Mouse (Mus musculus) intestine, embryonic 15.5 days (tissue): ENCODE data around the gene Mau2. TPM values are rescaled to one million over a fixed set of nuclear protein-coding genes. Genes with fewer than 3 reads are reported as not detected.
A peak's percentile ranks its signal among the peaks of the same experiment; 100 is the strongest.
"Not testable (repeated sequence)": the region's sequence is repeated elsewhere in the genome, so short reads cannot be mapped to it uniquely, and the experiment has no call there.

Source experiments
- ATAC-seq: fragments of 200-750 bp; cut with Nextera tagmentation; 2 replicates; pipeline ENCODE4 v1.8.0; 2017; ENCODE audit warnings: moderate TSS enrichment, moderate library complexity
- H3K27ac ChIP-seq: fragments of 300-500 bp; sonication (generic); 2 replicates; pipeline ENCODE4 v1.5.1; 2015; ENCODE audit warnings: mild to moderate bottlenecking, inconsistent platforms
- H3K27me3 ChIP-seq: fragments of 300-500 bp; sonication (generic); replicated peaks from 2 replicates; pipeline ENCODE4 v1.6.1; 2015; ENCODE audit warnings: inconsistent platforms
- H3K36me3 ChIP-seq: fragments of 300-500 bp; sonication (generic); 2 replicates; pipeline ENCODE4 v1.6.1; 2015; ENCODE audit warnings: inconsistent platforms
- H3K4me1 ChIP-seq: fragments of 300-500 bp; sonication (generic); replicated peaks from 2 replicates; pipeline ENCODE4 v1.6.1; 2015; ENCODE audit warnings: inconsistent platforms
- H3K4me2 ChIP-seq: fragments of 300-500 bp; sonication (generic); replicated peaks from 2 replicates; pipeline ENCODE4 v1.6.1; 2015; ENCODE audit warnings: mild to moderate bottlenecking, inconsistent platforms
- H3K4me3 ChIP-seq: fragments of 300-500 bp; sonication (generic); replicated peaks from 2 replicates; pipeline ENCODE4 v1.5.1; 2015; ENCODE audit warnings: inconsistent platforms
- H3K9ac ChIP-seq: fragments of 300-500 bp; sonication (generic); 2 replicates; pipeline ENCODE4 v1.6.1; 2015; ENCODE audit warnings: inconsistent platforms
- H3K9me3 ChIP-seq: fragments of 300-500 bp; sonication (generic); 2 replicates; pipeline ENCODE4 v1.6.1; 2016; ENCODE audit warnings: inconsistent platforms
- WGBS: fragments of 180-500 bp; shearing (Covaris S2); methylation state at CpG from one replicate; pipeline ENCODE4 v1.1.7; 2015; 5-methylcytosine and 5-hydroxymethylcytosine counted together
- polyA plus RNA-seq: library from polyadenylated mRNA; unstranded; fragments of >200 nt; fragmentation: Nextera tagmentation; extraction: Ambion mirVana; gene quantifications from 2 replicates; pipeline ENCODE4 v1.2.1, GENCODE M21; 2015

Mau2 gene
- polyA plus RNA-seq, 1 experiment from 2014 or later = 43.1 TPM

DNA sequence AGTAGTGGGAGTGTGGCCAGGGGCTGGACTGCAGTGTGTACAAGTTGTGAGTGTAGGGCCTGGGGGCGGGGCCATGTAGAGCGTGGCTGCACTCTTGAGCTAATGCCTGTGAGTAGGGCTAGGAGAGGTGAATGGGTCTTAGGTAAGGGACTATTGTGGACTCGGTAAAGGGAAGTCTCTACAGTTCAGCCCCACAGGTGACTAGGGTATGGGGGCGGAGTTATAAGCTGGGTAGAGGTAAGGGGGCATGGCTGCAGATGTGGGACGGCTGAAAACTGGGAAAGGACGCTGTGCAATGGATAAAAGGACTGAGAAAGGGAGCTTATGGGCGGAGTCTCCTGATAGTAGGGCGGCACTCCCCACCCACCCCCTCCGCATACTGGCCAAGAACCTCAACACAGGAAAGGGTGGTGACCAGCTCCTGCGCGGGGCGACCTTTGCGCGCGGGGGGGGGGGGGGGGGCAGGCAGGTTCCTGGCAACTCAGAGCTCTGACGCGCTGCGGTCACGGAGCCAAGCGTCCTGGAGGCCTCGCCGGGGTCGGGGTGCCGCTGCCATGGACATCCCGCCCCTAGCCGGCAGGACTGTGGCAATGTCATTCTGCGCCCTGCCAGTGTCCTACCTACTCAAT is 30.0 kb upstream of the Mau2 start, which contains the start of gene Tm6sf2:
TSS of gene Tm6sf2 (plus strand) at position 484 of the 629 bp plus-strand sequence.
- Histone ChIP-seq H3K9me3 (no peaks in the 10 kb centered on the region), H3K4me2 (peak within 1 kb of the TSS; percentile 55), H3K4me1 (peaks cover 4% of the 10 kb centered on the region), H3K27me3 (no peaks in the 10 kb centered on the region), H3K9ac (peak within 1 kb of the TSS; percentile 21; the same call in 1 of the 2 replicates), H3K4me3 (peak within 1 kb of the TSS; percentile 21), H3K36me3 (peaks cover 13% of the 10 kb centered on the region), H3K27ac (peak within 1 kb of the TSS; percentile 57)
- WGBS = 11% methylated on average over 21 of the region's 27 CpGs
- peak; percentile 89 for ATAC-seq

DNA sequence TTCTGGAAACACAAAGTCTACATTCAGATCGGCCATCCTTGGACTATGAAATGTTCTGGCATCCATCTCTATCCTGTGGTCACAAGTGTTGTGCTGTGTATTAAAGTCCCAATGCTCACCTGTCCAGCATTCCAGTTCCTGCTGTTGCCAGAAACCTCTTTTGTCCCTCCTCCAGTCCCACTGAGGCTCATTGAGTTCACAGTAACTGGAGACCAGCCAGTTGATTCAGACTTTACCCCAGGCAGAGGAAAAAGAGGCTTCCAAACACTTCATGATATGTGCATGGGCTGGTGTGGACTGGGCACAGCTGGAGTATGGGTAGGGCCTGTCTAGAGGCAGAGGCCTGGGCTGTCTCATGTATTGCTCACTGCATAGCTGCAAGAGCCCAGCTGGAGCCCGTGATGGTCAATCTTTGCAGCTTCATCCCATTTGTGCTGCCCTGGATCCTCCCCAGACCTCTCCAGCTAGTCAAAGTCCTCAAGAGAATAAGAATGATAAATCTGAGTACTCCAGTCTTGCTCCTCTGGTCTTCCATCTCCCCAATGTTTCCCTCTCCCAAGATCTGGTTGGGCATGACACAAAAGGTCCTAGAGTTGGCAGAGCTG is 29.4 kb upstream of the Mau2 start:
- 75% methylated on average over 2 of the region's 2 CpGs for WGBS
- ATAC-seq = peak; percentile 26
- Histone ChIP-seq H3K4me1 (peaks cover 4% of the 10 kb centered on the region), H3K9ac (no peak overlapping the region), H3K36me3 (peaks cover 13% of the 10 kb centered on the region), H3K4me2 (peak overlapping the region; percentile 55), H3K9me3 (no peaks in the 10 kb centered on the region), H3K27me3 (no peaks in the 10 kb centered on the region), H3K4me3 (peak overlapping the region; percentile 21; the same call in 1 of the 2 replicates), H3K27ac (peak overlapping the region; percentile 27; the same call in 1 of the 2 replicates)

DNA sequence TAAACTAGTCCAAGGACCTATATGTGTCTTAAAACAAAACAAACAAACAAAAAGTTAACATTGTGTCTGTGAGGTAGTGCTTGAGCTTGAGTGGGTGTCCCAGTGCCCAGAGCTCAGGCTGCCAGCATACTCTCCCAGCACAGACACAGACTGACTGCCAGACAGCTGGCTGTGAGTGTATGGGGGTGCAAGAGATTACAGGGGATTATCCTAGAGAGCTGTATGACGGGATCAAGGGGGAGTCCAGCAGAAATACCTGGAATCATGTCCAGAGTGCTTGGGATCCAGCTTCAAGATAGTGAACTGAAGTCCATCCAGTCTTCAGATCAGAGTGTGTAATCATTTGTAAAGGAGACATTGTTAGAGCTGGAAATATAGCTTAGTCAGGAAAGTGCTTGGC is 15.2 kb upstream of the Mau2 start:
- H3K9me3 ChIP-seq = no peaks in the 10 kb centered on the region
- whole genome bisulfite sequencing = 90% methylated on average over 1 of the region's 1 CpGs
- H3K27ac ChIP-seq = no peak overlapping the region
- H3K36me3 ChIP-seq = peaks cover 44% of the 10 kb centered on the region
- H3K4me3 ChIP-seq = no peak overlapping the region
- no peak overlapping the region for H3K9ac ChIP-seq
- no peaks in the 10 kb centered on the region for H3K4me1 ChIP-seq
- ATAC-seq = no peak
- H3K4me2 ChIP-seq = no peak overlapping the region
- H3K27me3 ChIP-seq = no peaks in the 10 kb centered on the region

DNA sequence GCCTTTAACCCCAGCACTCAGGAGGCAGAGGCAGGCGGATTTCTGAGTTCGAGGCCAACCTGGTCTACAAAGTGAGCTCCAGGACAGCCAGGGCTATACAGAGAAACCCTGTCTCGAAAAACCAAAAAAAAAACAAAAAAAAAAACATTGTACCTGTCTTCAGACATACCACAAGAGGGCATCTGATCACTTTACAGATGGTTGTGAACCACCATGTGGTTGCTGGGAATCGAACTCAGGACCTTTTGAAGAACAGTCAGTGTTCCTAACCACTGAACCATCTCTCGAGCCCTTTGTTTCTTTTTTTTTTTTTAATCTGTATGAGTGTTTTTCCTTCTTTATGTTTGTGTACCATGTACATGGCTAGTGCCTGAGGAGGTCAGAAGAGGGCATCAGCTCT is 7.9 kb upstream of the Mau2 start:
- H3K27me3 ChIP-seq, H3K4me3 ChIP-seq, H3K9me3 ChIP-seq, H3K4me1 ChIP-seq, ATAC-seq, H3K27ac ChIP-seq, H3K4me2 ChIP-seq, H3K9ac ChIP-seq: not testable (repeated sequence)
- 87% methylated on average over 5 of the region's 5 CpGs for WGBS
- peaks cover 26% of the 10 kb centered on the region; the same call in 1 of the 2 replicates for H3K36me3 ChIP-seq

DNA sequence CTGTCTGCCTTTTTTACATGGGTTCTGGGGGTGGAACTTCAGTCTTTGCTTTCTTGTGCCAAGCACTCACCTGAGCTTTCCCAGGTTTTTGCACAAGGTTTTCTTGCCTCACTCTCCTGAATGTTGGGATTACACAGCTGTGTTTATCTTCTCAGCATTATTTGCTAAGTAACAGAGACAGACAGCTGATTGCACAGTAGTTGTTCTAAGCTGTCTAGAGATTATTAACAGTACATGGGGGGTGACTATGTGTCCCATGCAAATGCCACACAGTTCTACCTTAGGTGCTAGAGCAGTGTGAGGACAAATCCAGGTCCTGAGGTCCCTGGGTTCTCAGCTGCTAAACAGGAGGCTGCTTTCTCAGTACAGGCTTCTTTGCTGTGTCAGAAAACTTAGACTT is 7.1 kb upstream of the Mau2 start:
- ATAC-seq = no peak
- H3K4me1 ChIP-seq = no peaks in the 10 kb centered on the region
- H3K9ac ChIP-seq = no peak overlapping the region
- H3K36me3 ChIP-seq = peaks cover 21% of the 10 kb centered on the region; the same call in 1 of the 2 replicates
- no peak overlapping the region for H3K4me2 ChIP-seq
- H3K27ac ChIP-seq = no peak overlapping the region
- no peaks in the 10 kb centered on the region for H3K27me3 ChIP-seq
- H3K4me3 ChIP-seq = no peak overlapping the region
- no peaks in the 10 kb centered on the region for H3K9me3 ChIP-seq

DNA sequence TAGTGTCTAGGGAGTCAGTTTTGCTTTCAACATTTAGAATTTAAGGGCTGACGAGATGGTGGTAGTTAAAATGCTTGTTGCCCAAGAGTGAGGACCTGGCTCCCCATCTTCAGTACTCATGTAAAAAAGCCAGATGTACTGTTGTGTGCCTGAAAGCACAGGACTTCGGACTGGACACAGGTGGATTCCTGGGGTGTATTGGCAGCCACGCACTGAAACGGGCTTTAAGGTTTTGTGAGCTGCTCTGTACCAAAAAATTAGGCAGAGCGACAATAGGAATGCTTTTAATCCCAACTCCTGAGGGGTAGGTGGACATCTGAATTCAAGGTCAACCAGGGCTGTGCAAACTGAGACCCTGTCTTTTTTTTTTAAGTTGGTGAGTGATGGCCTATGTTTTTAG is 1.5 kb upstream of the Mau2 start:
- H3K9me3 ChIP-seq = no peaks in the 10 kb centered on the region
- peak overlapping the region; percentile 97; the same call in 1 of the 2 replicates for H3K9ac ChIP-seq
- peak overlapping the region; percentile 98 for H3K4me3 ChIP-seq
- H3K27ac ChIP-seq = no peak overlapping the region
- no peaks in the 10 kb centered on the region for H3K36me3 ChIP-seq
- H3K4me1 ChIP-seq = peaks cover 21% of the 10 kb centered on the region
- H3K27me3 ChIP-seq = no peaks in the 10 kb centered on the region
- H3K4me2 ChIP-seq = peak overlapping the region; percentile 93
- ATAC-seq = no peak
- WGBS = 90% methylated on average over 5 of the region's 5 CpGs

DNA sequence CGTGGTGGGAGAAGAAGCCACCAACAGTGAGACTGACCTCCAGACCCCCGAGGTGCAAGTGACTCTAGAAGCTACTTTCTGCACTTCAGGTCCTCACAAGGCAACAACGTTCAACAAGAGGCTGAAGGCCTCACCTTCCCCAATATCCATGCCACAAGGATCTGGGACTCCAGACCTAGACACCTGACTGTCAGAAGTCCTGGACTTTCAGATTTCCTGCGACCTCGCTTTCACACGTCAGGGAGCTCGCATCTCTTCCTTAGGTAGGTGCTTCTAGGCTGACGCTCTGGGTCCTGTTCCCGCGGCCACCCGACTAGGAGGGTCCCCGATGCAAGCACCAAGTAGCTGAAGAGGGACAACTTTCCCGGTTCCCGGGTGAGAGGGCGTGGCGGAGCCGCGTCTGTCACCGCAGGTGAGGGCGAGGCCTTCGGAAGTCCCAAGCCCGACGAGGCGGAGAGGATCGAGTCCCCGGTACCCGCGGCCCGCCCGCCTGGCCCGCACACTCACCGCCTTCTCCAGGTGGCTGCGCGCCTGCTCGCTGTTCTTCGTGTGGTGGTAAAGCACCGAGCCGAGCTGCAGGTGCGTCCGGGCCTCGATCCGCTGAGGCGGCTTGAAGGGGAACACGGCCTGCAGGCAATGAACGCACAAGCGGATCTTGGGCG is 518 bp downstream of the Mau2 start:
- under 1% methylated on average over 47 of the region's 47 CpGs for WGBS
- peak overlapping the region; percentile 97 for H3K9ac ChIP-seq
- peak overlapping the region; percentile 79 for H3K4me2 ChIP-seq
- peaks cover 21% of the 10 kb centered on the region for H3K4me1 ChIP-seq
- H3K4me3 ChIP-seq = peak overlapping the region; percentile 98
- H3K27ac ChIP-seq = no peak overlapping the region
- ATAC-seq = peak; percentile 67
- H3K9me3 ChIP-seq = no peaks in the 10 kb centered on the region
- H3K27me3 ChIP-seq = no peaks in the 10 kb centered on the region
- H3K36me3 ChIP-seq = no peaks in the 10 kb centered on the region

DNA sequence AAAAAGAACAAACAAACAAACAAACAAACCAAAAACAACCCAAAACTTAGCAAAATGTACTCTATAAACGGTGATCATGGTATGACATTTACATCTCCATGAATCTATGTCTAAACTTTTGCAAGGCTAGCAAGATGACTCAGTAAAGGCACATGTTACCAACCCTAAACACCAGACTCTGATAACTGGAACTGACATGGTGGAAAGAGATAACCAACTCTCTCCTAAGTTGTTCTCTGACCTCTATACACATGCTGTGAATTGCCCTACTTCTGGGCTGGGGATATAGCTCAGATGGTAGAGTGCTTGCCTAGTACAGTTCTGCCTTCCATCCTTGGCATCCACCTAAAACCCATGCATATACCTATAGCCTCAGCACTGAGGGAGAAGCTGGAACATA is 4.5 kb downstream of the Mau2 start:
- WGBS = 93% methylated on average over 1 of the region's 1 CpGs
- Histone ChIP-seq H3K36me3 (0 out of 2 replicates have a peak, but pooled peaks cover 2% of the 10 kb centered on the region), H3K4me1 (peaks cover 10% of the 10 kb centered on the region), H3K9ac (no peak overlapping the region), H3K4me3 (no peak overlapping the region), H3K9me3 (no peaks in the 10 kb centered on the region), H3K27ac (no peak overlapping the region), H3K27me3 (no peaks in the 10 kb centered on the region), H3K4me2 (no peak overlapping the region)
- ATAC-seq = no peak

DNA sequence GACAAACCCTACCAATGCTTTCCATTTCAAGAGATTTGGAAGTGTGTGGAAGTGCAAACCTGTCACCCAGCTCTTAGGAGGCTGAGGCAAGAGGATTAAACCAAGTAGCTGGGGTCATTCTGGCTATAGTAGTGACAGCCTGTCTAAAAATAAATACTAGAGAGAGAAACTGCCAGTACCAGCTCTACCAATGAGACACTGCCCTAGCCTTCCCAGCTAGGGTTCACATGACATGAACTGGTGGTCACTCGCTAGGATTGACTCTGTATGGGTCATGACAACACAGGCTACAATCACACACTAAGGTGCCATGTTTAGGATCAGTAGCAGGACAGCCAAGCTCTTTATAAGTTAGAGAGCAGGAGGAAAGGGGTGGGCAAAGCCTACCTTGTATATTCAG is 12.3 kb downstream of the Mau2 start:
- 90% methylated on average over 1 of the region's 1 CpGs for WGBS
- Histone ChIP-seq H3K4me3 (no peak overlapping the region), H3K4me1 (no peaks in the 10 kb centered on the region), H3K4me2 (no peak overlapping the region), H3K27me3 (no peaks in the 10 kb centered on the region), H3K36me3 (peaks cover 50% of the 10 kb centered on the region), H3K27ac (no peak overlapping the region), H3K9ac (no peak overlapping the region), H3K9me3 (no peaks in the 10 kb centered on the region)
- no peak for ATAC-seq

DNA sequence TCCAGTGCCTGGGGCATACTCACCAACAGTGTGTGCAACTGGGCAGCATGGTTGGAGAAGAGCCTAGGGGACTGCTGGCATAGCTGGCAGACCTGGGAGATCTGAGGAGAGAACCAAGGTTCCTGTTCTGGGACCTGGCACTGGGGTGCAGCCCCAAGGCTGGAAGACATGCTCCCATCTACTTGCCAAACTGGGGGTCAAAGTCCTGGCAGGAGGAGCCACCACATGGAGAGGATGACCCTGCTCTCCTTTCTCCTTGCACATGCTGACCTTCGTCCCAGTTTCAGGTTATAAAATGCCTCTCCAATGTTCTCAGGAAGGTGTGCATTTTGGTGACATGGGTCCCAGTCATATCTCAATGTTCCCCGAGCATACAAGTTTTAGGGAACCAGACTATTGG is 16.4 kb downstream of the Mau2 start:
- Histone ChIP-seq H3K9me3 (no peaks in the 10 kb centered on the region), H3K4me3 (no peak overlapping the region), H3K36me3 (peaks cover 81% of the 10 kb centered on the region), H3K4me2 (no peak overlapping the region), H3K9ac (no peak overlapping the region), H3K4me1 (no peaks in the 10 kb centered on the region), H3K27me3 (no peaks in the 10 kb centered on the region), H3K27ac (no peak overlapping the region)
- ATAC-seq = no peak
- 93% methylated on average over 2 of the region's 2 CpGs for WGBS

DNA sequence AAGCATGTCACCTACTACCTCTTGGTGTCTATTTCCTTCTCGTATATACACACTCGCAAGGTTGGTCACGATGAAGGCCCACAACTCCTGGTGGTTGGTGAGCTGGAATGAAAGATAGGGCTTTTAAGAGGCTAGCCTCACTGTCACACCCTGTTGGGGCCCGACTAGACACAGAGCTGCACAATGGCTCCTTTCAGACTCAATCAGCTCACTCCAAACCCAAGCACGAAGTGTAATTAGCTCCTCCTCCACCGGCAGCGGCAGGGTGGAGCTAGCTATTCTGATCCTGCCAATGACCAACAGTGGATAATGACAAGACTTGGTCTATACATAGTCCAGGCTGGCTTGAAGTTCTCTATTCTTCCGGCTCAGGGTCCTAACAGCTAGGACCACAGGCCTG is 18.9 kb downstream of the Mau2 start:
- 75% methylated on average over 8 of the region's 8 CpGs for WGBS
- no peak overlapping the region for H3K4me3 ChIP-seq
- H3K27me3 ChIP-seq = no peaks in the 10 kb centered on the region
- no peak overlapping the region for H3K9ac ChIP-seq
- H3K4me1 ChIP-seq = no peaks in the 10 kb centered on the region
- peaks cover 85% of the 10 kb centered on the region for H3K36me3 ChIP-seq
- H3K4me2 ChIP-seq = no peak overlapping the region
- H3K9me3 ChIP-seq = no peaks in the 10 kb centered on the region
- no peak for ATAC-seq
- no peak overlapping the region for H3K27ac ChIP-seq

DNA sequence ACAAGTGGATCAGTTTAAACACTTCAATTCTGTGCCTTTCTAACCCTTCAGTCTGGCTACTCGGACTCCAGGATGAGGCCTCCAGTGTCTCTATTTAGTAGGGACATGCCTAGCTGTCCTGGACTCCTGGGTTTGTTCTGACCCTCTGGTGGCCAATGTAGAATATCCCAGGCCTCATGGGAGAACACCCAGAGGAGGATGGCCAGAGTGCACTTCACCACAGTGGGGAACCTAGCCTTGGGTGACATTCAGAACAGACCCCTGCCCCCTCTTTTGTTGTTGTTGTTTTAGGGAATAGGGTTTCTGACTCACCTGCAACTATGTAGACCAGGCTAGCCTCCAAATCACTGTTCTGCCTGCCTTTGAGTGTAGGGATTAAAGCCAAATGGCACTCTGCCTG is 27.5 kb downstream of the Mau2 start:
- no peak overlapping the region for H3K4me3 ChIP-seq
- H3K9ac ChIP-seq = no peak overlapping the region
- 0 out of 2 replicates have a peak, but pooled peaks have one; percentile 46 for ATAC-seq
- no peak overlapping the region for H3K4me2 ChIP-seq
- WGBS = 89% methylated on average over 1 of the region's 1 CpGs
- peaks cover 17% of the 10 kb centered on the region for H3K36me3 ChIP-seq
- no peaks in the 10 kb centered on the region for H3K9me3 ChIP-seq
- H3K27ac ChIP-seq = no peak overlapping the region
- H3K4me1 ChIP-seq = no peaks in the 10 kb centered on the region
- H3K27me3 ChIP-seq = no peaks in the 10 kb centered on the region
